Mouse (Mus musculus): ENCODE measurements around the gene Serpina1c.
"Not testable (repeated sequence)": the region's sequence is repeated elsewhere in the genome, so short reads cannot be mapped to it uniquely, and the experiment has no call there.

The Serpina1c gene

DNA sequence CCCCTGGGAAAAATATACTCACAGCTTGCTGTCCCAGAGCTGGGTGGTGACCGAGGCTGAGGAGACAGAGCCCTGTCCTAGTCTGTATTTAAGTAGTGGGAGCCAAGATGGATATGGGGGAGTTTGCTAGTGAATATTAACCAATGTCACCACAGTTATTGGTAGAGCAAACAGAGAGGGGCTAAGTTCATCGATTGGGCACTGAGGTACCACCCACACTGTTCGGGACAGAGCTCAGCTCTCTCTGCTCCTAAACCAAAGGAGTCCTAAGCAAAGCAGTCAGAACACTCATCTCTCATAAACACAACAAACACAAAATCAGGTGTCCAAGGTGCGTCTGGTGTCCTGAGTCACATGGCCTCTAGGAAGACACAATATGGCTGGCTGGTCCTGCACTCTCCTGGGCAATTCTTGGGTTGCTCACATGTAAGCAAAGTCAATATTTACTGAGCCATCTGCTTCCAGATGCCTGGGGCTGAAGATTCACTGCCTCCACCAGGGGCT lies at the start of gene Serpina1c:
Serpina1c (minus strand) TSS at position 51 of the 504 bp plus-strand sequence.
- not testable (repeated sequence) for DNase-seq (ENCODE audit: low spot score in 2 of 2)

DNA sequence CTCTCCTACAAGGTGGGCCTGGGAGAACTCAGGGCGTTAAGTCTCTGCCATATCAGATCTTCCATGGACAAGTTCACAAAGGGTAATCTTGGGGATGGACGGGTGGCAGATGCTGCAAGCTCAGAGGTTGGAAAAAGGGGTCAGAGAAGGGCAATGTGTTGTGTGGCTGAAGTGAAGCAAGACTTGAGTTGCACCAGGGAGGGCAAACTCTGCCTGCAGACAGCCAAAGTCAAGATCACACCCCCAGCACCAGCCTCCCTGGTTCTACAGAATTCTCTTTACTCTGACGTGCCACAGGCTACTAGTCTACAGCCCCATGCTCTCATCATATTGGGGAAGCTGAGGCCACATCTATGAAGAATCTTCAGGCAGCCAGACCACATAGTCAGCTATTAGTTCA lies 48.3 kb upstream of the Serpina1c start:
- not testable (repeated sequence) for DNase-seq (ENCODE audit: low spot score in 2 of 2)

DNA sequence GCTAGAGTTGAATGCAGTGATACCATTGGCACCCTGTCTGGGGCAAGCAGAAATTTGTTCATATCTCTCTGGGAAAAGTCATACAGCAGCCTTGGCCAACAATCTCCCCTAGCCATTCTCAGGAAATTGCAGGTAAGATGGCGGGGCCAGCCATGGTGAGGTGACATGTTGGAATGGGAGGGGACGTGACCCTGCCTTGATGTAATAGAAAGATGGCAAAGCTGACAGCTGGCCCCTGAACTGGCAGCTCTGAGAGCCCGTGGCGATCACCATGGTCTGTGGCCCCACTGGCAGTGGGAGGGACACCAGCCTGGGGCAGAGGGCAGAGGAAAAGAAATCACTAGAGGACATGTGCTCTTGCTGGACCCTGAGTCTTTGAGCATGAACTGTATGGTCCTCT lies 41.6 kb upstream of the Serpina1c start:
- DNase-seq (ENCODE audit: low spot score in 2 of 2), result no peak

DNA sequence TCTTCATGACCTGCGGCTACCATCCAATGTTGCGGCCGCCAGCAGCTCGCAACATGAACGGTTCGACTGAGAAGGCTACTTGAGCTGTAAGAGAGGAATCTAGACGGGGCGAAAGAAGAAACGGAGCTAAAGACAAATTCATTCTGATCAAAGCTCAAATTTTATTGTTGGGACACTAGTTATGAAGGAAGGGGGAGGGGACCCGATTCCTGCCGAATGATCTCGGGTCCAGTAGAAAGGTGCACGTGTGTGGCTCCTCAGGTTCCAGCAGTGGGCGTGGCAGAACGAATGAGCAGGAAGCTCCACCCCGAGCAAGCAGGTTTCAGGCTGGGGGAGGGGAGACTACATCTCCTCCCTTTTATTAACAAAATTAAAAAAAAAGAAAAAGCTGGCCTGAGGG lies 4.5 kb upstream of the Serpina1c start:
- DNase-seq (ENCODE audit: low spot score in 2 of 2), result not testable (repeated sequence)

DNA sequence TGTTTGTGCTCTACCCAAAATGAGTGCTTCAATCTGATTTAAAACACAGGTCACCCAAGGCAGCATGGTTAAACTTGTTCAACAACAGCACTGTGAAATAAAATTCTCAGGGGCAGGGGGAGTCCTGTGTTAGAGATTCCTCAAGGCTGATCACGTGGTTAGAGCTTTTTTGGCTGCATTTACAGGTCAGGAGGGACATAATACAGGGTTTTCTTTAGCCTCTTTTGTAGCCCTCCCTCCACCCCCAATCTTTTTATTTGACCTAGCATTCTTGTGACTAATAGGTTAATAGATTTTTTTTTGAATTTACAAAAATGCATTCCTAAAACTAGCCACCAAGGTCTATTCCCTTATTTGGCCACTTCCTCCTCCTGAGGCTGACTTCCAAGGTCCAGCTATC lies 3.1 kb upstream of the Serpina1c start:
- not testable (repeated sequence) for DNase-seq (ENCODE audit: low spot score in 2 of 2)

DNA sequence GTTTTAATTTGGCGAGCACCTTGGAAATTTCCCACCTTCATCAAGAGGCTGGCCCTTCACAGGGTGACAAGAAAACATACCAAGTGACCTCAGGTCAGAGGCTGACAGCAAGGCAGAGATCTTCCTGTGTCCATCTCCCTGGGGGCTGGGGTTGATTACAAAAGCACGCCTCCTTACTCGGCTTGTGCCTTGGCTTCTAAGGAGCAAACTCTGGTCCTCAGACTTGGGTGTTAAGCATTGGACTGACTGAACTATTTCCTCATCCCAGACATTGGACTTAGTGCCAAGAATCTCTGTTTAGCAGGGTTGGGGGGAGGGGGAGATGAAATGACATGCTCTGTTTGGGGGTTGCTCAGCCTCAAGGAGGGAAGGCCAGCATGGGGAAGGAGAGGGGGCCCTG lies 2.8 kb downstream of the Serpina1c start:
- not testable (repeated sequence) for DNase-seq (ENCODE audit: low spot score in 2 of 2)

DNA sequence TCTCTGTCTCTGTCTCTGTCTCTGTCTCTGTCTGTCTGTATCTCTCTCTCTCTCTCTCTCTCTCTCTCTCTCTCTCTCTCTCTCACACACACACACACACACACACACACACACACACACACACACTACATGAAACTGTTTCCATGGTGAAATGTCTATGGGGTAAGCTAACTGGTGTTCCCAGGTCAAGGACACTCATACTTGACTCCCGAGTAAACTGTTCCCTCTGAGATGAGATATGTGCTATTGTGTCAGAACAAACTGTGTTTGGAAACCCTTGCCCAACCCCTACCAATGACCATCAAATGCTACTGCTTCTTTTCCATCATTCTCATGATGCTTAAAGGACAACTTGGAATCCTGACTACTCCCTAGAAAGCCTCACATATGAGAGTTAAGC lies 37.8 kb downstream of the Serpina1c start:
- DNase-seq (ENCODE audit: low spot score in 2 of 2), result not testable (repeated sequence)

DNA sequence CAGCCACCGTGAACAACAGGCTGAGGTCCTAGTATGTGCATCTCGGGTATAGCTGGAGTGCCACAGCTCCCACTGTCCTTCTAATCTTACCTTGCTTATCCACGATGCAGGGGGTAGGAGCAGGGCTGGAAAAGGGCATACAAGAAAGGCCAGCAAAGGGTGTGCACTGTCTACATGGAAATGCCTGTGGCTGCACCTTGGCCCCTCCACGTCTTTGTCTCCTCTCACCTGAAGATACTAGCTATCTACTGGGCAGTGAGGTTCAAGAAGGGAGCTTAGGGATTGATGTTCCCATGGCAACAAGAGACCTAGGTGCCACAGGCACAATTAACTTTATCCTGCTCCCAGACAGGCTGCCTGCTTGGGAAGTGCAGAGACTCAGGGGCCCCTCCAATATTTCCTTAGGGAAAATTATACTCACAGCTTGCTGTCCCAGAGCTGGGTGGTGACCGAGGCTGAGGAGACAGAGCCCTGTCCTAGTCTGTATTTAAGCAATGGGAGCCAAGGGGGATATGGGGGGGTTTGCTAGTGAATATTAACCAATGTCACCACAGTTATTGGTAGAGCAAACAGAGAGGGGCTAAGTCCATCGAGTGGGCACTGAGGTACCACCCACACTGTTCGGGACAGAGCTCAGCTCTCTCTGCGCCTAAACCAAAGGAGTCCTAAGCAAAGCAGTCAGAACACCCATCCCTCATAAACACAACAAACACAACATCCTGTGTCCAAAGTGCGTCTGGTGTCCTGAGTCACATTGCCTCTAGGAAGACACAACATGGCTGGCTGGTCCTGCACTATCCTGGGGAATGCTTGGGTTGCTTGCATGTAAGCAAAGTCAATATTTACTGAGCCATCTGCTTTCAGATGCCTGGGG lies 41.3 kb downstream of the Serpina1c start, which contains the start of gene Serpina1a:
Serpina1a (minus strand) TSS at position 462 of the 874 bp plus-strand sequence.
- not testable (repeated sequence) for DNase-seq (ENCODE audit: low spot score in 2 of 2)

DNA sequence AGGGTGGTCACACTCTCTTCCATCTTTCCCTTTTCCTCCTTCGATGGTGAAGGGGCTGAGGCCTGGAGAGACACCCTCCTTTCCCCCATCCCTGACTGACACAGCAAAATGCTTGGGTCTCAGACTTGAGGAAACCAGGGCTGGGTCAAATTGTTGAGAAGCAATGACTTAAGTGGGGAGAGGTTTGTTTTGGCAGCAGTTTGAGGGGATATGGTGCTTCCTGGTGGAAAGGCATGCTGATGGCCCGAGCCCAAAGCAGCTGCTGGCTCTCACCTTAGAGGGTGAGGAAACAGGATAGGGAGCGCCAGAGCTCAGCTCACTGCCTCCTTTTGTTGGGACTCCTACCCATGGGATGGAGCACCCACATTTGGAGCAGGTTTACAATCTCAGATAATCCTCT lies 43.7 kb downstream of the Serpina1c start:
- no peak for DNase-seq (ENCODE audit: low spot score in 2 of 2)

DNA sequence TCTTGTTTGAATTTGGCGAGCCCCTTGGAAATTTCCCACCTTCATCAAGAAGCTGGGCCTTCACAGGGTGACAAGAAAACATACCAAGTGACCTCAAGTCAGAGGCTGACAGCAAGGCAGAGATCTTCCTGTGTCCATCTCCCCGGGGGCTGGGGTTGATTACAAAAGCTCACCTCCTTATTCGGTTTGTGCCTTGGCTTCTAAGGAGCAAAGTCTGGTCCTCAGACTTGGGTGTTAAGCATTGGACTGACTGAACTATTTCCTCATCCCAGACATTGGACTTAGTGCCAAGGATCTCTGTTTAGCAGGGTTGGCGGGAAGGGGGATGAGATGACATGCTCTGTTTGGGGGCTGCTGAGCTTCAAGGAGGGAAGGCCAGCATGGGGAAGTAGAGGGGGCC lies 44.1 kb downstream of the Serpina1c start:
- not testable (repeated sequence) for DNase-seq (ENCODE audit: low spot score in 2 of 2)

DNA sequence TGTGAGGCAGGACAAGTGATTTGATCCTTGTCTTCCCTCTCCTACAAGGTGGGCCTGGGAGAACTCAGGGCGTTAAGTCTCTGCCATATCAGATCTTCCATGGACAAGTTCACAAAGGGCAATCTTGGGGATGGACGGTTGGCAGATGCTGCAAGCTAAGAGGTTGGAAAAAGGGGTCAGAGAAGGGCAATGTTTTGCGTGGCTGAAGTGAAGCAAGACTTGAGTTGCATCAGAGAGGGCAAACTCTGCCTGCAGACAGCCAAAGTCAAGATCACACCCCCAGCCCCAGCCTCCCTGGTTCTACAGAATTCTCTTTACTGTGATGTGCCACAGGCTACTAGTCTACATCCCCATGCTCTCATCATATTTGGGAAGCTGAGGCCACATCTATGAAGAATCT lies 45.1 kb downstream of the Serpina1c start:
- not testable (repeated sequence) for DNase-seq (ENCODE audit: low spot score in 2 of 2)

DNA sequence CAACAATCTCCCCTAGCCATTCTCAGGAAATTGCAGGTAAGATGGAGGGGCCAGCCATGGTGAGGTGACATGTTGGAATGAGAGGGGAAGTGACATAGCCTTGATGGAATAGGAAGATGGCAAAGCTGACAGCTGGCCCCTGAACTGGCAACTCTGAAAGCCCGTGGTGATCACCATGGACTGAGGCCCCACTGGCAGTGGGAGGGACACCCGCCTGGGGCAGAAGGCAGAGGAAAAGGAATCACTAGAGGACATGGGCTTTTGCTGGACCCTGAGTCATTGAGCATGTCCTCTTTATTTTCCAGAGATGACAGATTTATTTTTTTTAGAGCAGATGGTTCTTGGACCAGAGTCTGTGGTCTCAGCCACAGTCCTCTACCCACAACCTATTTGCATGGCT lies 51.7 kb downstream of the Serpina1c start:
- not testable (repeated sequence) for DNase-seq (ENCODE audit: low spot score in 2 of 2)

Data from frontal cortex, postnatal 36 days (tissue).